Mouse (Mus musculus): Measurements from ENCODE around the gene Srgap2. TPM values are rescaled to one million over a fixed set of nuclear protein-coding genes. Genes with fewer than 3 reads are reported as not detected.

The Srgap2 gene
- polyA plus RNA-seq, 1 experiment from 2014 or later, result 16.9 TPM

GRCm38 (mm10) chr1:131236077-131236476 lies 291.1 kb downstream of the Srgap2 start:
- H3K9ac ChIP-seq, result no peak overlapping the region
- peaks cover 22% of the 10 kb centered on the region for H3K4me1 ChIP-seq
- no peaks in the 10 kb centered on the region for H3K36me3 ChIP-seq
- no peaks in the 10 kb centered on the region for H3K9me3 ChIP-seq (replicated peaks)
- no peak overlapping the region for H3K27ac ChIP-seq
- H3K4me3 ChIP-seq, result no peak overlapping the region
- peaks cover 7% of the 10 kb centered on the region for H3K27me3 ChIP-seq
- H3K4me2 ChIP-seq (replicated peaks), result no peak overlapping the region
- no peak for ATAC-seq (ENCODE audit: low FRiP score)
- 66% methylated on average over 7 of the region's 7 CpGs for WGBS

Small RNA genes lying within 50 kb of the gene (microRNA-seq; reads per million reads assigned to microRNA genes)
- not detected for gene Gm24273

Other genes with a start within 250 kb of the Srgap2 start
- 1.8 and 2.6 TPM in 2 replicates for gene Ikbke, start 247.7 kb downstream of the Srgap2 start, polyA plus RNA-seq (2016; fragmentation: Nextera tagmentation; extraction: Ambion mirVana)
- 2.8 and 3.2 TPM in 2 replicates for gene Fam72a, start 551 bp upstream of the Srgap2 start, polyA plus RNA-seq (2016; fragmentation: Nextera tagmentation; extraction: Ambion mirVana)
- not detected in 2 replicates for gene Avpr1b, start 71.9 kb upstream of the Srgap2 start, polyA plus RNA-seq (2016; fragmentation: Nextera tagmentation; extraction: Ambion mirVana)
- gene Ctse, start 111.0 kb upstream of the Srgap2 start, polyA plus RNA-seq (2016; fragmentation: Nextera tagmentation; extraction: Ambion mirVana), result 0.41 TPM in 1 of 2 replicates, not detected in the other
- 0.61 and 0.76 TPM in 2 replicates for gene Rab7b, start 161.3 kb upstream of the Srgap2 start, polyA plus RNA-seq (2016; fragmentation: Nextera tagmentation; extraction: Ambion mirVana)
- 0.07 and 0.13 TPM in 2 replicates for gene Slc26a9, start 216.7 kb upstream of the Srgap2 start, polyA plus RNA-seq (2016; fragmentation: Nextera tagmentation; extraction: Ambion mirVana)

All from hindbrain, embryonic 12.5 days (tissue).